Mouse (Mus musculus): Measurements from ENCODE around the gene Ryr1. TPM values are rescaled to one million over a fixed set of nuclear protein-coding genes. Genes with fewer than 3 reads are reported as not detected.
A peak's percentile ranks its signal among the peaks of the same experiment; 100 is the strongest.

The Ryr1 gene
- total and polyA plus RNA-seq, 2 experiments from 2014 or later: 0.04 to 0.15 TPM

DNA sequence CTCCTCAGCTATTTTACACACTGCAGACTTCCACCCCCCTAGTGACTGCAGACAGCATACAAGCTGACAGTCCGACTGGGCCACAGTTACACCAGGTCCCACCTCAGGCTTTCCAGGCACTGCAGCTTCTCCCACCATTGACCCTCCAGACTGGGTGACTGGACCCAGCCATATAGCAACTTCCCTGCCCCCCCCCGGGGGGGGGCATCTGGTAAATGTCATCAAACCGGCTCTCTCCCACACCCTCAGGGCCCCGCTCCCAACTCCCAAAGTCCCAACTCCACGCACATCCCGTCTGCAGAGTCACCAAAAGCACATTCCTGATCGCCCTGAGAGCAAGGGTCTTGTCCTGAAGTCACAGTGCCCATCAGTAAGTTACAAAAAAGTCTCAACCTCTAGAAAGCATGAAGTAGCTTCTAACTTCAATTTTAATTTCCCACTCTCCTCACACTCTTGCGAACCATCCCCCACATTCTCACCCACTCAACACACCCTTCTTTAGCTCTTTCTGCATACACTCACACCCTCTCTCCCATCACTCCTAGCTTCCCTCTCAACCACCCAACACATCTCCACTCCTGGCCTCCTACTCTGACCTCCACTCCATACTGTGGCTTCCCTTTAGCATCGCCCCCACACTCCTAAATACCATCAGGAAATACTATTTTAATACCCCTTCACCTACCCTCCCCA is 164.5 kb downstream of the Ryr1 start:
- TF ChIP-seq EP300 (IDR thresholded peaks at IDR 0.05; ENCODE audit: low read depth) (no peak), CTCF (IDR thresholded peaks at IDR 0.05; ENCODE audit: low read depth) (no peak)

DNA sequence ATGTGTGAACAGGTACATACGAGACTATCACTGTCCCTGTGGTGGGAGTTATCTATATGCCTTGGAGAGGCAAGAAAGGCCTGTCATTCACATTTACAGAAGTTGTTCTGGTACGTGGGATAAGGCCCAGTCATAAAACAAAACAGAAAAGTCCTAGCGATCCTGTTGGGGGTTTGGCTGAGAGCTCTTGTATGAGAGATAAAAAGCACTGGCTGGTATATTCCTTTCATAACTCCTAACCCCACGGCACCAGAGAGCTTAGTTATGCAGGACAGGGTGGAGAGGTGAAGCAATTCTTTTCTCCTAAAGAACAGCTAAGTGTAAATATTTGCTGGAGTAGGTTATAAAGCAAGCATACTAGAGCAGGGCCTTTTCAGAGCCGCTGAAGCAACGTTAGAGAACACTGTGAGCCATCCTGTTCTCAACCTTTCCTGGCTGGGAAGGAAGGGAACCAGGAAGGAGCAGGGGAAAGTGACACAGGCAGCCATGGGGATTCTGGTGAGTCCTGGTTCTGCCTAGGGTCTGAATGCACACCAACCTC is 165.4 kb downstream of the Ryr1 start:
- WGBS: 4% methylated on average over 6 of the region's 6 CpGs
- peak overlapping the region; percentile 89 for H3K27ac ChIP-seq (ENCODE audit: low read depth)
- H3K9ac ChIP-seq (replicated peaks; ENCODE audit: low read depth, low read length): peak overlapping the region; percentile 93
- no peak for TF ChIP-seq EP300 (IDR thresholded peaks at IDR 0.05; ENCODE audit: low read depth)
- no peak for TF ChIP-seq CTCF (IDR thresholded peaks at IDR 0.05; ENCODE audit: low read depth)
- ATAC-seq (ENCODE audit: insufficient read depth, low read depth) (no peak), DNase-seq (ENCODE audit: low spot score) (no peak)
- peak overlapping the region; percentile 94 for H3K4me2 ChIP-seq (ENCODE audit: low read depth, low read length)
- H3K36me3 ChIP-seq (replicated peaks; ENCODE audit: control insufficient read depth, insufficient read depth, low read length): no peaks in the 10 kb centered on the region
- H3K4me1 ChIP-seq (ENCODE audit: control insufficient read depth, insufficient read depth): peaks cover 57% of the 10 kb centered on the region
- peak overlapping the region; percentile 89 for H3K4me3 ChIP-seq (ENCODE audit: low read depth, low read length)
- no peaks in the 10 kb centered on the region for H3K27me3 ChIP-seq (ENCODE audit: control insufficient read depth, insufficient read depth, low read length)
- H3K9me3 ChIP-seq (replicated peaks; ENCODE audit: control insufficient read depth, low read length): no peaks in the 10 kb centered on the region

More for the DNA sequence above, 164.5 kb downstream of the Ryr1 start:
- peaks cover 51% of the 10 kb centered on the region for H3K4me1 ChIP-seq (ENCODE audit: control insufficient read depth, insufficient read depth)
- WGBS: 3% methylated on average over 9 of the region's 9 CpGs
- no peaks in the 10 kb centered on the region for H3K36me3 ChIP-seq (replicated peaks; ENCODE audit: control insufficient read depth, insufficient read depth, low read length)
- peak overlapping the region; percentile 89 for H3K27ac ChIP-seq (ENCODE audit: low read depth)
- no peaks in the 10 kb centered on the region for H3K27me3 ChIP-seq (ENCODE audit: control insufficient read depth, insufficient read depth, low read length)
- peak overlapping the region; percentile 93 for H3K9ac ChIP-seq (replicated peaks; ENCODE audit: low read depth, low read length)
- no peak for DNase-seq (ENCODE audit: low spot score)
- no peaks in the 10 kb centered on the region for H3K9me3 ChIP-seq (replicated peaks; ENCODE audit: control insufficient read depth, low read length)
- H3K4me3 ChIP-seq (ENCODE audit: low read depth, low read length): peak overlapping the region; percentile 89
- peak overlapping the region; percentile 94 for H3K4me2 ChIP-seq (ENCODE audit: low read depth, low read length)
- ATAC-seq (ENCODE audit: insufficient read depth, low read depth): no peak

GRCm38 (mm10) chr7:28958770-28959169 is 166.2 kb downstream of the Ryr1 start:
- peak overlapping the region; percentile 89 for H3K27ac ChIP-seq (ENCODE audit: low read depth)
- ATAC-seq (ENCODE audit: insufficient read depth, low read depth) (no peak), DNase-seq (ENCODE audit: low spot score) (no peak)
- H3K9me3 ChIP-seq (replicated peaks; ENCODE audit: control insufficient read depth, low read length): no peaks in the 10 kb centered on the region
- no peaks in the 10 kb centered on the region for H3K36me3 ChIP-seq (replicated peaks; ENCODE audit: control insufficient read depth, insufficient read depth, low read length)
- peaks cover 60% of the 10 kb centered on the region for H3K4me1 ChIP-seq (ENCODE audit: control insufficient read depth, insufficient read depth)
- H3K4me3 ChIP-seq (ENCODE audit: low read depth, low read length): peak overlapping the region; percentile 89
- peak overlapping the region; percentile 94 for H3K4me2 ChIP-seq (ENCODE audit: low read depth, low read length)
- 41% methylated on average over 1 of the region's 1 CpGs for WGBS
- 0 out of 2 replicates have a peak overlapping the region, but pooled peaks have one; percentile 93 for H3K9ac ChIP-seq (replicated peaks; ENCODE audit: low read depth, low read length)
- TF ChIP-seq CTCF (IDR thresholded peaks at IDR 0.05; ENCODE audit: low read depth) (no peak), EP300 (IDR thresholded peaks at IDR 0.05; ENCODE audit: low read depth) (no peak)
- H3K27me3 ChIP-seq (ENCODE audit: control insufficient read depth, insufficient read depth, low read length): no peaks in the 10 kb centered on the region

DNA sequence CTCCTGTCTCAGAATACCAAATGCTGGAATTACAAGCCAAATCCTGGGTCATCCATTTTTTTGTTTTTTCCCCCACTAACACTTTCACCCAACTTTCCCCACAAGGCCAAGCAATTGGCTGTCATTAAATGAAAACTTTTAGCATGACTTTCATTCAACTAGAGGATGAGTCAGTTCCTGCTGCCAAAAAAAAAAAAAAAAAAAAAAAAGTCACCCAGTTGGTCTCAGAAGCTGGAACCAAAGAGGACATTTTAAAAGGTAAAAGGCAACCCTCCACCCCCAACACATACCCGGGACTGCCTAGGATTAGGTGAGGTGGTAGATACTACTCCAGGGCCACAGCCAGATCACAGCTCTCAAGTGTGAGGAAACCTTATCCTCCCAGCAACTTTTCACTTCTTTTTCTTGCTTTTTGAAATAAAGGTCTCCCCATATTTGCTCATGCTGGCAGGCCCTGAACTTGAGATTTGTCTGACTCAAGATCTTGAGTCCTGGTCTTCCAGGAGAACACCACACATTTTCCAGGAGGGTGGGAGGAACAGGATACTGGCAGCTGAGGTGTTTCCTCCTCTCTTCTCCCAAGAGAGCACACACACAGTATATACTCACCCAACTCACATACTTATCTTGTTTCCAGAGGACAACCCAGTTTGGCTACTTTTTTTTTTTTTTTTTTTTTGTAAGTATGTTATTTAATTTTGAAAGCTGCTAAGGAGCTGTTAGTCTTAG is 166.8 kb downstream of the Ryr1 start:
- Histone ChIP-seq H3K9ac (replicated peaks; ENCODE audit: low read depth, low read length) (no peak overlapping the region; the same call in 1 of the 2 replicates), H3K4me3 (ENCODE audit: low read depth, low read length) (peak overlapping the region; percentile 89; the same call in 1 of the 2 replicates), H3K9me3 (replicated peaks; ENCODE audit: control insufficient read depth, low read length) (no peaks in the 10 kb centered on the region), H3K27me3 (ENCODE audit: control insufficient read depth, insufficient read depth, low read length) (no peaks in the 10 kb centered on the region), H3K27ac (ENCODE audit: low read depth) (peak overlapping the region; percentile 89), H3K4me1 (ENCODE audit: control insufficient read depth, insufficient read depth) (peaks cover 67% of the 10 kb centered on the region), H3K4me2 (ENCODE audit: low read depth, low read length) (peak overlapping the region; percentile 94), H3K36me3 (replicated peaks; ENCODE audit: control insufficient read depth, insufficient read depth, low read length) (no peaks in the 10 kb centered on the region)
- DNase-seq (ENCODE audit: low spot score) (no peak), ATAC-seq (ENCODE audit: insufficient read depth, low read depth) (no peak)
- WGBS: 7% methylated on average over 1 of the region's 1 CpGs
- TF ChIP-seq CTCF (IDR thresholded peaks at IDR 0.05; ENCODE audit: low read depth) (no peak), EP300 (IDR thresholded peaks at IDR 0.05; ENCODE audit: low read depth) (no peak)

DNA sequence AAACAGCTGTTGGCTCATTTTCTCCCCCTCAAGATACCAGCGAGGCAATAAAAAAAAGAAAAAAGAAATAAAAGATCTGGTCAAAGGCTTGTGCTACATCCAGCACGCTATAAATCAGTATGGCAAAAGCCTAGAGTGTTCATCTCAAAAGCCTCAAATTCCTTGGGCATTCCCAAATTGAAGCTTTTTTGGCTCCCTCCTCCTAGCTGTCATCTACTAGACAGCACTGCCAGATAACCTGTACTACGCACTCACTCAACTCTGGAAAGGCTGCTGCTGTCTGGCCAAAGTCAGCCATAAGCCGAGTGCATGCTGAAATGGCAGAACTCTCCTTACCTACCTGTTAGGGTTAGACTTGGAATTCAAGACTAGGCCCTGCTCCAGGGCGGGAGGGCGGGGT is 167.7 kb downstream of the Ryr1 start:
- peaks cover 70% of the 10 kb centered on the region for H3K4me1 ChIP-seq (ENCODE audit: control insufficient read depth, insufficient read depth)
- WGBS: 39% methylated on average over 6 of the region's 6 CpGs
- no peaks in the 10 kb centered on the region for H3K27me3 ChIP-seq (ENCODE audit: control insufficient read depth, insufficient read depth, low read length)
- H3K9ac ChIP-seq (replicated peaks; ENCODE audit: low read depth, low read length): no peak overlapping the region
- H3K27ac ChIP-seq (ENCODE audit: low read depth): peak overlapping the region; percentile 89
- H3K36me3 ChIP-seq (replicated peaks; ENCODE audit: control insufficient read depth, insufficient read depth, low read length): no peaks in the 10 kb centered on the region
- ATAC-seq (ENCODE audit: insufficient read depth, low read depth) (no peak), DNase-seq (ENCODE audit: low spot score) (peak; percentile 35)
- H3K4me3 ChIP-seq (ENCODE audit: low read depth, low read length): no peak overlapping the region
- TF ChIP-seq CTCF (IDR thresholded peaks at IDR 0.05; ENCODE audit: low read depth): no peak
- no peak for TF ChIP-seq EP300 (IDR thresholded peaks at IDR 0.05; ENCODE audit: low read depth)
- peak overlapping the region; percentile 17 for H3K4me2 ChIP-seq (ENCODE audit: low read depth, low read length)
- H3K9me3 ChIP-seq (replicated peaks; ENCODE audit: control insufficient read depth, low read length): no peaks in the 10 kb centered on the region
